Mouse (Mus musculus) kidney, adult 2 months (tissue): Measurements from ENCODE around the gene Rptor.

Source experiments
- CTCF ChIP-seq: fragments of 200-500 bp; conservative IDR thresholded peaks from 2 replicates; pipeline ENCODE4 v1.5.1; 2011; ENCODE audit warnings: low read depth, mild to moderate bottlenecking, control low read depth, low read length, moderate library complexity, mixed read lengths; ENCODE audit not compliant: insufficient read depth, insufficient read length
- POLR2A ChIP-seq: fragments of 200-500 bp; IDR thresholded peaks from one replicate; pipeline ENCODE4 v1.6.1; 2011; ENCODE audit warnings: low read depth, low read length, control low read depth

DNA sequence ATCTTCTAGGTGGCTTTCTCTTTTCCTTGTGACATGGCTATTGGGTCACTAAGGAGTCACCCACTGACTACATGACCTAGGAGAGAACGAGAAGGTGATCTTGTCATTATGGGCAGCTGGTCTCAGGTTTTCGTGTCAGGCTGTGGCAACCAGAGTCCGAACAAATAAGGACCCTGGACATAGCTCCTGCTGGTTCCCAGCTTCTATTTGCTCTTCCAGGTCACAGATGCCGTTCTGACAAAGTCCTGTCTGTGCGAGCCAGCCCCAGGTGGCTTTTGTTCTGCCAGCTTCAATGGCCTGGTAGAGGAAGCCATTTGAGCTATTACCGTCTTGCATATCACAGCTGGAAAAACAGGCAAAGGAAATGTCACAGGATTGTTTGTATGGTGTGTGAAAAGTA, 40.4 kb upstream of the Rptor start:
- TF ChIP-seq CTCF (no peak), POLR2A (no peak)
